Mouse (Mus musculus) adrenal gland, postnatal 25 days (tissue): ENCODE measurements around the gene Krtap3-2. TPM values are rescaled to one million over a fixed set of nuclear protein-coding genes. Genes with fewer than 3 reads are reported as not detected.

Experiments
- total RNA-seq: library from RNA; stranded (reverse); gene quantifications from 2 replicates; pipeline ENCODE4 v1.2.3, GENCODE M21; 2021

The Krtap3-2 gene
- total RNA-seq, 1 experiment from 2014 or later: not detected

Other genes with a start within 250 kb of the Krtap3-2 start
- gene Krt25, start 233.9 kb downstream of the Krtap3-2 start, total RNA-seq: not detected in 2 replicates
- not detected in 2 replicates for gene Krt26, start 218.9 kb downstream of the Krtap3-2 start, total RNA-seq
- gene Krt27, start 205.7 kb downstream of the Krtap3-2 start, total RNA-seq: not detected in 2 replicates
- gene Krt28, start 181.9 kb downstream of the Krtap3-2 start, total RNA-seq: not detected in 2 replicates
- gene Krt10, start 167.5 kb downstream of the Krtap3-2 start, total RNA-seq: 4.3 and 7.7 TPM in 2 replicates
- not detected in 2 replicates for gene Krt12, start 134.6 kb downstream of the Krtap3-2 start, total RNA-seq
- gene Krt20, start 118.7 kb downstream of the Krtap3-2 start, total RNA-seq: 0.15 TPM in 1 of 2 replicates, not detected in the other
- not detected in 2 replicates for gene Krt23, start 63.7 kb downstream of the Krtap3-2 start, total RNA-seq
- gene Krt39, start 35.5 kb downstream of the Krtap3-2 start, total RNA-seq: not detected in 2 replicates
- gene Krt40, start 13.7 kb downstream of the Krtap3-2 start, total RNA-seq: not detected in 2 replicates
- gene Krtap3-3, start 6.0 kb downstream of the Krtap3-2 start, total RNA-seq: not detected in 2 replicates
- not detected in 2 replicates for gene Gm11939, start 2.6 kb upstream of the Krtap3-2 start, total RNA-seq
- gene Krtap3-1, start 9.8 kb upstream of the Krtap3-2 start, total RNA-seq: not detected in 2 replicates
- gene Krtap1-5, start 24.2 kb upstream of the Krtap3-2 start, total RNA-seq: not detected in 2 replicates
- not detected in 2 replicates for gene Krtap1-4, start 26.8 kb upstream of the Krtap3-2 start, total RNA-seq
- gene Krtap1-3, start 34.5 kb upstream of the Krtap3-2 start, total RNA-seq: not detected in 2 replicates
- gene Krtap9-3, start 41.3 kb upstream of the Krtap3-2 start, total RNA-seq: not detected in 2 replicates
- not detected in 2 replicates for gene Gm11938, start 46.5 kb upstream of the Krtap3-2 start, total RNA-seq
- not detected in 2 replicates for gene Gm11937, start 53.3 kb upstream of the Krtap3-2 start, total RNA-seq
- not detected in 2 replicates for gene Krtap2-4, start 58.0 kb upstream of the Krtap3-2 start, total RNA-seq
- not detected in 2 replicates for gene Gm11562, start 63.6 kb upstream of the Krtap3-2 start, total RNA-seq
- gene Krtap4-1, start 71.4 kb upstream of the Krtap3-2 start, total RNA-seq: not detected in 2 replicates
- not detected in 2 replicates for gene Krtap4-2, start 78.2 kb upstream of the Krtap3-2 start, total RNA-seq
- gene Krtap4-7, start 87.2 kb upstream of the Krtap3-2 start, total RNA-seq: not detected in 2 replicates
- not detected in 2 replicates for gene Gm11555, start 93.4 kb upstream of the Krtap3-2 start, total RNA-seq
- gene Gm11563, start 102.1 kb upstream of the Krtap3-2 start, total RNA-seq: not detected in 2 replicates
- gene Krtap4-6, start 109.1 kb upstream of the Krtap3-2 start, total RNA-seq: not detected in 2 replicates
- gene Gm14190, start 133.9 kb upstream of the Krtap3-2 start, total RNA-seq: not detected in 2 replicates
- not detected in 2 replicates for gene Gm14180, start 177.4 kb upstream of the Krtap3-2 start, total RNA-seq
- gene Gm11595, start 216.1 kb upstream of the Krtap3-2 start, total RNA-seq: not detected in 2 replicates
- not detected in 2 replicates for gene Krtap4-8, start 223.9 kb upstream of the Krtap3-2 start, total RNA-seq
- not detected in 2 replicates for gene Krtap4-9, start 228.3 kb upstream of the Krtap3-2 start, total RNA-seq
- gene Gm11596, start 236.6 kb upstream of the Krtap3-2 start, total RNA-seq: not detected in 2 replicates
- gene Gm11569, start 242.1 kb upstream of the Krtap3-2 start, total RNA-seq: not detected in 2 replicates
- gene Gm11554, start 247.6 kb upstream of the Krtap3-2 start, total RNA-seq: not detected in 2 replicates